Mouse (Mus musculus) adrenal gland, postnatal 14 days (tissue): ENCODE measurements around the gene 2010111I01Rik. TPM values are rescaled to one million over a fixed set of nuclear protein-coding genes. Genes with fewer than 3 reads are reported as not detected.

Experiments
- DNase-seq: peaks from one replicate; pipeline ENCODE4 v3.0.0; 2021; ENCODE audit warnings: mixed read lengths
- total RNA-seq: library from RNA; stranded (reverse); gene quantifications from 2 replicates; pipeline ENCODE4 v1.2.3, GENCODE M21; 2021

Gene 2010111I01Rik
- total RNA-seq, 1 experiment from 2014 or later, result 78.9 TPM

GRCm38 (mm10) chr13:63112598-63113372, 148.1 kb downstream of the 2010111I01Rik start:
- DNase-seq, result no peak

DNA sequence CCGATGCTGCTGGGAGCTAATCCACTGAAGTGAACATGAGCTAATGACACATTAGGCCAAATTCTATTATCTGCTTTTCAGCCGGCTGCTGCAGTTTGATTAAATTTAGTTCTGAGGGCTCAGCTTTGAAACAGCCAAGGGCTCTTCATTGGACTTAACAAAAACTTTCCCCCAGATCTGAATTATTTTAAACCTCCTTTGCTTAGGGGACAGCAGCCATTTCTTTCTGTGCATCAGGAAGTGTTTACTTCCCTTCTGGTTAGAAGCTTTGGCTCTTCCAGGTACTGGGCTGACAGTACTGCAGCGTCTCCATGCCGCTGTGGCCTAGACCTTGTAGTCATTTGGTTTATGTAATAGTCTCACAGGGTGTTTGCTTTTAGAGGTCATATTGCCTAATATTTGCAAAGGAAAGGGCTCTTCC, 149.2 kb downstream of the 2010111I01Rik start:
- DNase-seq, result peak; percentile 21

- DNase-seq, result no peak
These were observed 150.6 kb downstream of the 2010111I01Rik start for GRCm38 (mm10) chr13:63115187-63115784.

DNA sequence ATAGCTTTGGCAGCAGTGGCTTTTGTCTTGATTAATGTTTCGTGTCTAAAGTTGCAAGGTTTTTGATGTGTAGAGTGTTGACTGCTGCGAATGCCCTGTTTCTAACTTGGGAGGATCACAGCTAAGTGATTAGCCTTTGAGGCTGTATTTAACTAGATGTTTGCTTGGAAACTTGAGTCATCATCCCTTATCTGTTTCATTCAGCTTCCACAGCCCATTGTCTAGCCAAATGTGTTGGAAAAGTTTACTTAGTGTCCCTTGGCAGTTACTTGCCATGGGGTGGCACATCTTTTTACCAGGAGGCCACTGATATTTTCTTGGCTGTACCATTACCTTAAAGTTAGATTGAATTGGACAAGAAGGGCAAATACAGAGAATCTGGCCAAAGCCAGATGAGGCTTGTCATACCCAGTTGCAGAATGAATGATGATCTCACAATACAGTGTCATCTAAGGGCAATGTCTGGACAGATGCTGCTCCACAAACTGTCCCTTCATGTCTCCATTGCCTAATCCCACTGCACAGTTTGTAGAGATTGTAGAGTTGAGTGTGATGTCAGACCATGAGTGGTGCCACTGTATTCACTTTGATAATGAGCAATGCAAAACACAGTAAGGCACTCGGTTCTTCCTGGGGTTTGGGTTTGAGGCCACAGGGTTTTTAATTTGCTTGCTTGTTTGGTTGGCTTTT, 152.9 kb downstream of the 2010111I01Rik start:
- DNase-seq, result no peak

GRCm38 (mm10) chr13:63118682-63119081, 154.0 kb downstream of the 2010111I01Rik start:
- no peak for DNase-seq

DNA sequence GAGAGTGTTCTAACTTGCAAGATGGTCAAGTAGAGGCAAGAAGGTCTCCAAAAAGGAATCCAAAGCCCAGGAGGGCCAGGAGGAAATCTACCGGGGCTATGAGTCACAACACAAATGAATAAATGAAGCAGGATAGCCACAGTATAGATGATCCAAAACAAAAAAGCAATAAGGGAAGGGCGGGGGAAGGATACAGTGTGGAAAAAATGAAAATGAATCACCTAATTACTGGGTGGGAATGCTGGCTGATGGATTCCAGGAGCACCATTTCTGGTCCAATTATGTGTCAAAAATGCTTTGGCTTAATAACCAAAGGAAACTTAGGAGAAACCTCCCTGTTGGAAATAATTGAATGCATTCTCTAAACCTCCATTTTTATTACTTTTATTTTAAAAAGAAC, 155.6 kb downstream of the 2010111I01Rik start:
- no peak for DNase-seq

DNA sequence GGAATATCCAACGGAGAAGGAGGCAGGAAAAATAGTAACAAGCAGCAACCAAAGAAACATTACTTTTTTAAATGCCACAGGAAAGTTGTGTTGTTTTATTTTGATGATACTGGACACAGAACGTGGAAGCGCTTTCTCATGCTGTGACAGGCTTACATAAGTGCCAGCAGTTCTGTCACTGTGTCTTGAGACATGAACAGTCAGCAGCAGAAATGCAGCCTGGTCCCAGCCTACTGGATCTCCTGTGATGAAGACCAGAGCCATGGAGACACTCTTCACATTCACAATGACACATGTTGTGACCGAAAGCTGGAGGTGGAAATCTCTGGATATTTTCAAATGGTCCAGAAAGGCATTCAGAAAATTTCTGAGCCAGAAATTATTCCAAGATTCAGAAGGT, 157.1 kb downstream of the 2010111I01Rik start:
- DNase-seq, result no peak

DNA sequence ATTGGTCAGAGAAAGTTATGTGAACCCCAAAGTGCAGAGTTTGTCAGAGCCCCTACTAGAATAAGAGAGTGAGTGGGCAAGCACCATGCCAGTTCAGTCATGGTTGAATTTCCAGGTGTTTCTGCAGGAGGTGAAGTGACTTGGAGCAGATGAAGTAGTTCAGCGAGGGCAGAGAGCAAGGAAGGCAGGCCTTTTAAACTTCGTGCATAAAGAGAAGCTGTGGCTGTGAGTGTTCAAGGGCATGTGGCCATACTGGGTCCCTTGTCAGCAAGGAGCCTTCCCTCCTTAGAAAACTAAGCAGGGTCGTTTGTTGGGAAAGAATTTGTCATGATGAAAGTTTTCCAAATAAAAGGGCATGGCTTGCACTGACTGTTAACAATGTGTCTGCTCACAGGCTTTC, 161.5 kb downstream of the 2010111I01Rik start:
- no peak for DNase-seq

DNA sequence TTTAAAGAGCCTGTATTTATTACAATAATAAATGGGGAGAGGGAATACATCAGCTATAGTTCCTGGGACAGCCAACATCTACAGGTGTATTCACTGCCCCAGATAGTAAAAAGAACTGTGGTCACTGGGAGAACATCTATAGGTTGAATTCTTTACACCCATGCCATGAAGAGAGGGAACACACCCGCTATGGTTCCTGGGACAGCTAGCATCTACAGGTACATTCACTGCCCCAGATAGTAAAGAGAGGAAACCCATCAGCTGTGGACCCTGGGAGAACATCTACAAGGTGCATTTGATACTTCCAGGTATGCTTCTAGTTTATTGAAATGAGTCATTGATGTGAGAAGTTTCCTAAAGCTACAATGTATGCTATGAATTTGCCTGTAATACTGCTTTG, 162.8 kb downstream of the 2010111I01Rik start:
- no peak for DNase-seq

DNA sequence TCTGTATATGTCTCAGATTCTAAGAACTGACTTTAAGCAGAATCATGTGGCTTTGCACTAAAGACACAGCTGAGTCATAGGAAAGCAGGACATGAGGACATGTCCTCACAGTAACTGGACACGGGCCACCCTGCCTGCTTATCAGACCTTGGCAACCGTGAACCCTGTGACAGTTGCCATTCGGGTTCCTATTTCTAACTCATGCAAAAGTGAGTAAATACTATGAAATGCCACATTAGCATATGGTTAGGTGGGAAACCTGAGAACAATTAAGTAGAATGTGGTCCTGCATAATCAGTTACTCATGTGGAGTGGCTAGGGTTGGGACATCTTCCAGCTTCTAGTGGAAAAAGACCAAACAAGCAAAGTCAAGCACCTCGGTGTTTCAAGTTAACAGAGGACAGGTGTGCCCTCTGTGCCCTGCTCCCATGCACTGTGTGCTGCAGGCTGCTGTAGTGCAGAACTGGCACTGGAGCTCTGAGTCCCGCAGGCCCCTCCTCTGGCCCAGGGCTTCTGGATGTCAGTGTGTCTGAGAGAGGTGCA, 170.3 kb downstream of the 2010111I01Rik start:
- peak; percentile 62 for DNase-seq

DNA sequence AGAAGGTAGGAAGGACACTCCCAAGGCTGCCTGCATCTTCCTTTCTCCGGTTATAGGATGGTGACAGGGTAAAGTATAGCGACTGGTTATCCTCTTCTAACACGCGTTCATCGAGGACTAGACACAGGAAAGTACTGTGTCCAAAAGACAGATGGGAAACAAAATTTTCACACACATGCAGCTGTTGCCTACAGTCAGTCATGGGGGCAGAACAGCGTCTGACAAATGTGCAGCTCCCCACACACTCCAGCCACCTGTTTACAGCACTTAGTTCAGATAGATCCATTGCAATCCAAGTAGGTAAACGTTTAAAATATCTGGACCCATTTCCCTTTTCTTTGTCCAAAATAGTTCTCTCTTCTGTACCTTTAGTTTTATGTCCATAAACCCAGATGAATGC, 171.3 kb downstream of the 2010111I01Rik start:
- DNase-seq, result no peak

GRCm38 (mm10) chr13:63136775-63137174, 172.1 kb downstream of the 2010111I01Rik start:
- DNase-seq, result peak; percentile 27

DNA sequence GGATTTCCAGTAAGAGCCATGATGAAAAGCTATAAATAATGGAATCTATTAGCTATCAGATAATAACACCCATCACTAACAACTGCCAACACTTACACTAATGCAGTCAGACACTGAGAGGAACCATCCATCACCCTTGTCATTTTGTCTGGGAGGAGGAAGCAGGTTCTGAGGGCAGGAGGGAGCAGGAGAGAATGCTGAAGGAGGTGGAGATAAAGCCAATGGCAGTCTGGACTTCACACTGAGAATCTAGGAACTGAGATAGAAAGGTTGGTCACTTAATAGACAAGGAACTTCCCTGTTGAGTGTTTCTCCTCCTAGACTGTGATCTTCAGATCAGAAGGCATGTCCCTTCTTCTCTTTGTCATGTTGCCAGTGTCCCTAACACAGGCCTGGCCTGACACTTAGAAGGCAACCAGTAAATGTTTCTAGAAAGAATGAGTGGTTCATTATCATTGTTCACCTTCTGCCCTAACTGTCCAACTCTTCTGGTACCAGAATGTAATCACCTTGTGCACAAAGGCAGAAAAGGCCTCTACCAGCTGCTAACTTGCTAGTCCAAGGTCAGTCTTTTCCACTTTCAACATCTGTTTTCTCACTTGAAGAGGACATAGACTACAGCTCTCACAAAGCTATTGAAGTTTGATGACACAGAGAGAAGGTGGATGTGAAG, 173.8 kb downstream of the 2010111I01Rik start:
- no peak for DNase-seq

GRCm38 (mm10) chr13:63139463-63140226, 175.0 kb downstream of the 2010111I01Rik start:
- DNase-seq, result no peak

- DNase-seq, result no peak
These were observed 176.1 kb downstream of the 2010111I01Rik start for GRCm38 (mm10) chr13:63140784-63141183.

GRCm38 (mm10) chr13:63141275-63141674, 176.6 kb downstream of the 2010111I01Rik start:
- DNase-seq, result no peak

DNA sequence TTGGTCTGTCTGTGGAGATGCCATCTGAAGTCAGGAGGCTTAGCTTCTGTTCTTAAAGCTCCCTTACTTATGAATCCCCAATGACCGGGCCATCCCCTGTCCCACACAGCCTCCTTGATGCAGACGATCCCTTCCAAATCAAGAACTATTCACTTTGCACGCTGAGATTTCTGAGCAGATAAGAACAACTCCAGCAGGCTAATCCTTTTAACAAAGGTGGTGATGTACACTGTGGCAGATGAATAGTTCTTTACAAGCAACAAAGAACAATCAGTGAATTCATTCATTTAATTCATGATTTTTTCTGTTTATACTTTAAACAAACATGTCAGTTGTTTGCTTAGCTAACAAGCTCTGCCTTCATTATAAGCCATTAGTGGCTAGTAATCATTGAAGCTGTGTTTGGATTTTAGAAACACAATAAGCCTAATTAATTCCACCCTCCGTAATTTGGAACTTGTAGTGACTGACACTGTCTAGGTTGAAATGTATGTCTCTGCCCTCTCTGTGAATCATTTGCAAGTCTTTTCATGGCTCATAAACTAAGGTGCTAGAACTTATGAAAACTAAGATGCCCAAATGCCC, 182.0 kb downstream of the 2010111I01Rik start:
- DNase-seq, result no peak

DNA sequence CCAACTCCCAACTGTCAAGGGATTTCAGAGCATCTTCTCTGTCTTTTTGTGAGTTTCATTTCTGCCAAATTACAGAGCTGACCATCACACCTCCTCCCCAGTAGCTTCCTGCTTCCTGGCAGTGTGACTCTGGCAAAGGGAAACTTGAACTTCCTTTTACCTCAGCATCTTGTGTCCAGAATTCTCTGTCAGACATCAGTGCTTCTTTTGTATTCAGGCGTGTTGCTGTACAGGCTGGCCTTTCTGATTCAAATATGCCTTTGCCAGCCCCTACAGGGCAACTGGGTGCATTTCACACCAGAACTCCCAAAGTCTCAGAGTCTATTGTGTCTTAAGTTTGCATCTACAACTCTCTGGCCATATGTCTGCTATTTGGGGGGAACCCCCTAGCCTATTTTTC, 183.5 kb downstream of the 2010111I01Rik start:
- peak; percentile 16 for DNase-seq

DNA sequence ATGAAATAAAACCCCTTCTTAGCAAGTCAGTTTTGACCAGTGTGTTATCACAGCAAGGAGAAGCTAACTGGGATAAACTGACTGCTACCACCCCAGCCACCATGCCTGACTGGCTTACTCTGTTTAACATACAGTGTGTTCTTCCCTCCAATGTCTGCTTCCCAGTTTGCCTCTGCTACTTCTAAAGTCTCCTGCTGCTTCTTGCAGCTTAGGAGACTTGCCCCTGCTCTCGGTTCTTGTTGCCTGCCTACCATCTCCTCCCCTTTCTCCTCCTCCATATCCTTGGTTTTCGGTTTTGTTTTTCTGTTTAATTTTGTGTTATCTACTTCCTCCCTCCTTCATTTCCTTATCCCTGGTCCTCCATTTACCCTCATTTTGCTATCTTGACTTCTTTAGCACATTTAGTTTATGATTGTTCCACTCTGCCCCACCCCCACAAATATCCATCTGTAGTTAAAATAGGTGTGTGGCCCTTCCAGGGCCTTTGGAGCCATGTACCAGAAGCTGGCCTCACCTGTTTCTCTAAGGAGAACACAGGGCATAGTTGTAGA, 185.9 kb downstream of the 2010111I01Rik start:
- no peak for DNase-seq

- DNase-seq, result no peak
These were observed 186.5 kb downstream of the 2010111I01Rik start for GRCm38 (mm10) chr13:63151028-63151738.
